Mouse (Mus musculus) cerebellum, adult 2 months (tissue): Measurements from ENCODE around the gene Dlgap4.

Source experiments
- CTCF ChIP-seq: fragments of 200-500 bp; IDR thresholded peaks from 2 replicates; pipeline ENCODE4 v1.5.1; 2011; ENCODE audit warnings: low read depth, mild to moderate bottlenecking, control low read depth, low read length, moderate library complexity, borderline replicate concordance; ENCODE audit not compliant: insufficient read depth
- POLR2A ChIP-seq: fragments of 200-500 bp; IDR thresholded peaks from 2 replicates; pipeline ENCODE4 v1.6.1; 2011; ENCODE audit warnings: low read length, control low read depth, borderline replicate concordance; ENCODE audit not compliant: insufficient read depth

GRCm38 (mm10) chr2:156602581-156602980 is 10.9 kb upstream of the Dlgap4 start:
- TF ChIP-seq POLR2A (no peak), CTCF (no peak)
